Mouse (Mus musculus) R1 (cell line): ENCODE measurements at regions not wholly inside any gene's neighbourhood (a gene's known extent, or its start where the extent isn't known, plus 50 kb on each side); places are given as distances from the start of the nearest gene placed in this dataset.
A peak's percentile ranks its signal among the peaks of the same experiment; 100 is the strongest.

Experiments
- DNase-seq: peaks from one replicate; pipeline ENCODE4 v3.0.0-alpha.2; 2018; ENCODE audit warnings: low read depth, low spot score

GRCm38 (mm10) chr5:112166410-112167175 is 85.7 kb downstream of the Cryba4 start:
- no peak for DNase-seq

- no peak for DNase-seq
These were observed 84.5 kb downstream of the Cryba4 start for GRCm38 (mm10) chr5:112167790-112168189.

- DNase-seq = no peak
These were observed 81.0 kb downstream of the Cryba4 start for GRCm38 (mm10) chr5:112171325-112171724.

- DNase-seq = peak; percentile 78
These were observed 72.9 kb downstream of the Cryba4 start for GRCm38 (mm10) chr5:112179213-112180057.

GRCm38 (mm10) chr5:112182775-112183174 is 69.5 kb downstream of the Cryba4 start:
- DNase-seq = peak; percentile 76

- no peak for DNase-seq
These were observed 56.7 kb downstream of the Cryba4 start for GRCm38 (mm10) chr5:112195667-112196066.
